Mouse (Mus musculus): Measurements from ENCODE around the gene Asb5. TPM values are rescaled to one million over a fixed set of nuclear protein-coding genes. Genes with fewer than 3 reads are reported as not detected.

Gene Asb5
- polyA plus RNA-seq, 1 experiment from 2014 or later: 6.8 TPM

Other genes with a start within 250 kb of the Asb5 start
- 84.5 and 88.0 TPM in 2 replicates for gene Spcs3, start 418 bp downstream of the Asb5 start, polyA plus RNA-seq (2014; fragmentation: Nextera tagmentation; extraction: Ambion mirVana)
- 0.38 TPM in 1 of 2 replicates, not detected in the other for gene Spata4, start 71.2 kb downstream of the Asb5 start, polyA plus RNA-seq (2014; fragmentation: Nextera tagmentation; extraction: Ambion mirVana)

All from embryonic facial prominence, embryonic 14.5 days (tissue).